In the genomic region with DNA sequence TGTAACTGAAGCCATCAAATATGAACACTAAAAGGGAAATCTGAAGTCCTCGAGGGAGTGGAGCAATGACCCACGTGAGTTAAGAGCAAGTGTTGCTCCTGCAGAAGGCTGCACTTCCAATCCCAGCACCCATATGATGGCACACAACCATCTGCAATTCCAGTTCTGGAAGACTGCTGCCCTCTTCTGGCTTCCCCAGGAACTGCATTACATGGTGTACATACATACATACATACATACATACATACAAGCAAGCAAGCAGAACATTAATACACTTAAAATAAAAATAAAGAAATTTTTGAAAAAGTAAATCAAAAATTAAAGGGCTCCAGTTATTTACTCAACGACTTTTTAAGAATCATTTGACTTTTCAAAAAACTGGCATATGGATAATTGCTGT, we compare ENCODE assay signal across 12 mouse cellular contexts. TPM values are rescaled to one million over a fixed set of nuclear protein-coding genes. Genes with fewer than 3 reads are reported as not detected.
DNase-seq lines count a peak whose midpoint lies in the region; ATAC-seq and TF ChIP-seq lines count a peak whose summit lies in the region.
"Had no signal": no experiment of that assay in that cellular context is flagged by ENCODE, and none has a peak within 500 bp of the region (broad histone marks: within the 10 kb centered on the region; RNA-seq: fewer than 3 reads in every experiment).

No protein-coding gene starts in this region.

- no peak for TF ChIP-seq EP300 in ES-Bruce4 (IDR thresholded peaks at IDR 0.05; ENCODE audit: insufficient read depth, low read depth, low read length)

- DNase-seq in gastrocnemius, adult 2 months: no peak
- no peak for DNase-seq in gastrocnemius, postnatal 36 days
- DNase-seq in lung, embryonic 14.5 days: peak; percentile 33
- DNase-seq in lung, postnatal 10 days: no peak
- DNase-seq in induced T-regulatory cell, adult 2 months (ENCODE audit: low read depth): peak; percentile 17
- DNase-seq in ovary, postnatal 10 days (ENCODE audit: low spot score): no peak
- DNase-seq in gastrocnemius, postnatal 25 days: no peak
- DNase-seq: kidney, adult 8-10 months; liver, embryonic 13.5 days had no signal

- no peaks in the 10 kb centered on the region for H3K4me1 ChIP-seq in lung, embryonic 14.5 days (ENCODE audit: insufficient read depth)
- no peaks in the 10 kb centered on the region for H3K4me1 ChIP-seq in ES-Bruce4 (ENCODE audit: control insufficient read depth, insufficient read depth, low read length)
- H3K4me1 ChIP-seq: heart, embryonic 10.5 days; liver, embryonic 13.5 days; megakaryocyte, embryonic 14.5 days had no signal

- no peaks in the 10 kb centered on the region for H3K9me3 ChIP-seq in lung, embryonic 14.5 days (ENCODE audit: low read depth, low read length)
- H3K9me3 ChIP-seq in ES-Bruce4 (replicated peaks; ENCODE audit: control insufficient read depth, insufficient read depth, low read length, poor library complexity, severe bottlenecking): no peaks in the 10 kb centered on the region
- H3K9me3 ChIP-seq: heart, embryonic 10.5 days; liver, embryonic 13.5 days had no signal

- intact Hi-C loops in gastrocnemius, adult 2 months (cut with DNase I): no loop called here
- intact Hi-C loops in gastrocnemius, postnatal 36 days (cut with DNase I): no loop called here

- no peak overlapping the region for H3K27ac ChIP-seq in gastrocnemius, adult 2 months
- H3K27ac ChIP-seq in lung, embryonic 14.5 days (ENCODE audit: low read depth): no peak overlapping the region
- H3K27ac ChIP-seq in ES-Bruce4 (ENCODE audit: insufficient read depth, low read length): no peak overlapping the region
- H3K27ac ChIP-seq: heart, embryonic 10.5 days; liver, embryonic 13.5 days had no signal

- 91% methylated on average over 3 of the region's 3 CpGs for WGBS in lung, embryonic 14.5 days

- H3K27me3 ChIP-seq in lung, embryonic 14.5 days (ENCODE audit: insufficient read depth, low read length): no peaks in the 10 kb centered on the region
- no peaks in the 10 kb centered on the region for H3K27me3 ChIP-seq in ES-Bruce4 (ENCODE audit: control insufficient read depth, insufficient read depth, low read length, poor library complexity, severe bottlenecking)
- H3K27me3 ChIP-seq: liver, embryonic 13.5 days; megakaryocyte, embryonic 14.5 days had no signal

- no peaks in the 10 kb centered on the region for H3K36me3 ChIP-seq in lung, embryonic 14.5 days (ENCODE audit: insufficient read depth)
- no peaks in the 10 kb centered on the region for H3K36me3 ChIP-seq in ES-Bruce4 (ENCODE audit: control insufficient read depth, insufficient read depth, low read length, poor library complexity, severe bottlenecking)
- H3K36me3 ChIP-seq: heart, embryonic 10.5 days; liver, embryonic 13.5 days had no signal

- TF ChIP-seq POLR2A in ES-Bruce4 (IDR thresholded peaks at IDR 0.05; ENCODE audit: insufficient read depth, low read length): no peak

- no peak overlapping the region for H3K4me2 ChIP-seq in lung, embryonic 14.5 days
- H3K4me2 ChIP-seq: liver, embryonic 13.5 days had no signal

- H3K4me3 ChIP-seq in gastrocnemius, adult 2 months: no peak overlapping the region
- no peak overlapping the region for H3K4me3 ChIP-seq in lung, embryonic 14.5 days (ENCODE audit: low read depth, low read length)
- no peak overlapping the region for H3K4me3 ChIP-seq in ES-Bruce4 (ENCODE audit: low read depth, low read length)
- H3K4me3 ChIP-seq: heart, embryonic 10.5 days; liver, embryonic 13.5 days; megakaryocyte, embryonic 14.5 days had no signal

- TF ChIP-seq CTCF in gastrocnemius, adult 2 months (IDR thresholded peaks at IDR 0.05): peak; percentile 12; the same call in 1 of the 2 replicates
- TF ChIP-seq CTCF in lung, embryonic 14.5 days (IDR thresholded peaks at IDR 0.05; ENCODE audit: low read depth): peak; percentile 42
- TF ChIP-seq CTCF in ES-Bruce4 (IDR thresholded peaks at IDR 0.05; ENCODE audit: low read depth, low read length): peak; percentile 25

- H3K9ac ChIP-seq in lung, embryonic 14.5 days: no peak overlapping the region
- no peak overlapping the region for H3K9ac ChIP-seq in ES-Bruce4 (ENCODE audit: low read depth, poor library complexity, severe bottlenecking)
- H3K9ac ChIP-seq: liver, embryonic 13.5 days had no signal

- no peak for ATAC-seq in lung, embryonic 14.5 days (ENCODE audit: insufficient read depth)

RNA-seq across cellular contexts. Expression of gene Cavin2, which starts 58.7 kb away (rescaled TPM):
- 10 to 100 TPM; 24.9 to 34.6 TPM for total RNA-seq in gastrocnemius, adult 2 months (2021)
- total RNA-seq in gastrocnemius, postnatal 36 days (2021): 10 to 100 TPM; 34.7 to 35.9 TPM
- 116 and 129 TPM in 2 replicates for polyA plus RNA-seq in lung, embryonic 14.5 days (2014; fragmentation: Nextera tagmentation; extraction: Ambion mirVana)
- polyA plus RNA-seq in ES-Bruce4 (2011; ENCODE audit: insufficient read depth, insufficient read length, low read depth, missing spikeins): 0.33 and 0.37 TPM in 2 replicates
- 10 to 100 TPM; 39.1 to 49.3 TPM for total RNA-seq in gastrocnemius, postnatal 25 days (2021)

Comparison
In these comparisons a context has a peak if more than half of its experiments do, and no peak if none do; other contexts are left out.
1. DNase-seq: peak in lung, embryonic 14.5 days (single experiment) and induced T-regulatory cell, adult 2 months (single experiment); none in gastrocnemius, adult 2 months (single experiment), gastrocnemius, postnatal 36 days (0 of 2), lung, postnatal 10 days (single experiment), ovary, postnatal 10 days (single experiment) and gastrocnemius, postnatal 25 days (single experiment).
2. Peak in every context shown above with its lines, with median percentiles within 50 percentile points of each other: CTCF ChIP-seq.